Mouse (Mus musculus): ENCODE data around the gene BC048403. TPM values are rescaled to one million over a fixed set of nuclear protein-coding genes. Genes with fewer than 3 reads are reported as not detected.
A peak's percentile ranks its signal among the peaks of the same experiment; 100 is the strongest.

BC048403 gene
- polyA plus RNA-seq, 1 experiment = 2.8 TPM

- no peak overlapping the region for H3K27ac ChIP-seq (replicated peaks; ENCODE audit: low read depth, low read length)
- H3K4me3 ChIP-seq (ENCODE audit: insufficient read depth, low read depth, low read length) = peak overlapping the region; percentile 27; the same call in 1 of the 2 replicates
- H3K4me1 ChIP-seq (ENCODE audit: control insufficient read depth, insufficient read depth, insufficient read length, low read length) = no peaks in the 10 kb centered on the region
Measured at GRCm38 (mm10) chr10:121770624-121771577, 31.2 kb downstream of the BC048403 start.

DNA sequence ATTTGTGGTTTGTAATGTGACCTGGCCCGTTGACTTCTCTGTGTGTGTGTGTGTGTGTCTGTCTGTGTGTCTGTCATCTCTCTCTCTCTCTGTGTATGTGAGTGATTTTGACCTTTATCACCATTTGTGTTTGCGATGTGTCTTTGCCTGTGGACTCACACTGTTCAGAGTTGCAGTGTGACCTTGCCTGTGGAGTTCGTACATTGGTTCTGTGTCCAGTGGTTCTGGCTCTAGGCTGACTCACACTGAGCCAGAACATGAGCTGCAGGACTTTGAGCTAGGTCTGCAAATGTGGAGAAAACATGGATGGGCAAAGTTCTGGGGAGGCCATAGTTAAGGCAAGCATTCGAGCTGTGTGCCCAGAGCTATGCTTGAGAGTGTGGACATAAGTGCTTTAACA lies 34.1 kb downstream of the BC048403 start:
- no peaks in the 10 kb centered on the region for H3K4me1 ChIP-seq (ENCODE audit: control insufficient read depth, insufficient read depth, insufficient read length, low read length)
- no peak overlapping the region for H3K4me3 ChIP-seq (ENCODE audit: insufficient read depth, low read depth, low read length)
- H3K27ac ChIP-seq (replicated peaks; ENCODE audit: low read depth, low read length) = no peak overlapping the region

- Histone ChIP-seq H3K4me3 (ENCODE audit: insufficient read depth, low read depth, low read length) (no peak overlapping the region), H3K27ac (replicated peaks; ENCODE audit: low read depth, low read length) (no peak overlapping the region), H3K4me1 (ENCODE audit: control insufficient read depth, insufficient read depth, insufficient read length, low read length) (no peaks in the 10 kb centered on the region)
Measured at GRCm38 (mm10) chr10:121775990-121776389, 36.3 kb downstream of the BC048403 start.

GRCm38 (mm10) chr10:121781159-121781558 lies 41.4 kb downstream of the BC048403 start:
- H3K4me3 ChIP-seq (ENCODE audit: insufficient read depth, low read depth, low read length) = no peak overlapping the region
- H3K4me1 ChIP-seq (ENCODE audit: control insufficient read depth, insufficient read depth, insufficient read length, low read length) = no peaks in the 10 kb centered on the region
- H3K27ac ChIP-seq (replicated peaks; ENCODE audit: low read depth, low read length) = no peak overlapping the region

DNA sequence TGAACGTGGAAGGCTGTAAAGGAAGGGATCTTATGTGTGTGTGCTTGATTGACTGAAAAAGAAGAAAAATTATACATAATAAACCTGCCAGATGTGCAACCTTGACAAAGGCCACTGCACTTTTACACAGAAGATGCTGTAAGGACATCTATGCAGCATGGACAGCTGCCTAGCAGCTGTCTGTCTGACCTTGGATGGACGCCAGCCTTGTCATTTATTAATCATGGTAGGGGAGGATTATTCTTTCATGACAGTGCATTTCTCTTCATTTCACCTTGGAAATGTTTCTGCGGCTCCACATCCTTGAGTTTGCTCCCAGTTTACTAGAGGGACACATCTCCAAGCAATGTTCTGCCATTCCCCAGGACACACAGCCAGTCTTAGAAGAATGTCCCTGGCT lies 48.8 kb downstream of the BC048403 start:
- H3K4me1 ChIP-seq (ENCODE audit: control insufficient read depth, insufficient read depth, insufficient read length, low read length) = no peaks in the 10 kb centered on the region
- no peak overlapping the region for H3K27ac ChIP-seq (replicated peaks; ENCODE audit: low read depth, low read length)

GRCm38 (mm10) chr10:121790078-121790477 lies 50.3 kb downstream of the BC048403 start:
- H3K4me3 ChIP-seq (ENCODE audit: insufficient read depth, low read depth, low read length) = no peak overlapping the region
- H3K27ac ChIP-seq (replicated peaks; ENCODE audit: low read depth, low read length) = no peak overlapping the region
- peaks cover 3% of the 10 kb centered on the region; the same call in 1 of the 2 replicates for H3K4me1 ChIP-seq (ENCODE audit: control insufficient read depth, insufficient read depth, insufficient read length, low read length)

More for the DNA sequence above, 48.8 kb downstream of the BC048403 start:
- no peak overlapping the region for H3K4me3 ChIP-seq (ENCODE audit: insufficient read depth, low read depth, low read length)

- H3K4me1 ChIP-seq (ENCODE audit: control insufficient read depth, insufficient read depth, insufficient read length, low read length) = peaks cover 3% of the 10 kb centered on the region; the same call in 1 of the 2 replicates
- H3K27ac ChIP-seq (replicated peaks; ENCODE audit: low read depth, low read length) = no peak overlapping the region
- H3K4me3 ChIP-seq (ENCODE audit: insufficient read depth, low read depth, low read length) = no peak overlapping the region
Measured at GRCm38 (mm10) chr10:121792661-121793060, 52.9 kb downstream of the BC048403 start.

GRCm38 (mm10) chr10:121794486-121794885 lies 54.7 kb downstream of the BC048403 start:
- Histone ChIP-seq H3K4me1 (ENCODE audit: control insufficient read depth, insufficient read depth, insufficient read length, low read length) (peaks cover 3% of the 10 kb centered on the region; the same call in 1 of the 2 replicates), H3K4me3 (ENCODE audit: insufficient read depth, low read depth, low read length) (no peak overlapping the region), H3K27ac (replicated peaks; ENCODE audit: low read depth, low read length) (no peak overlapping the region)

DNA sequence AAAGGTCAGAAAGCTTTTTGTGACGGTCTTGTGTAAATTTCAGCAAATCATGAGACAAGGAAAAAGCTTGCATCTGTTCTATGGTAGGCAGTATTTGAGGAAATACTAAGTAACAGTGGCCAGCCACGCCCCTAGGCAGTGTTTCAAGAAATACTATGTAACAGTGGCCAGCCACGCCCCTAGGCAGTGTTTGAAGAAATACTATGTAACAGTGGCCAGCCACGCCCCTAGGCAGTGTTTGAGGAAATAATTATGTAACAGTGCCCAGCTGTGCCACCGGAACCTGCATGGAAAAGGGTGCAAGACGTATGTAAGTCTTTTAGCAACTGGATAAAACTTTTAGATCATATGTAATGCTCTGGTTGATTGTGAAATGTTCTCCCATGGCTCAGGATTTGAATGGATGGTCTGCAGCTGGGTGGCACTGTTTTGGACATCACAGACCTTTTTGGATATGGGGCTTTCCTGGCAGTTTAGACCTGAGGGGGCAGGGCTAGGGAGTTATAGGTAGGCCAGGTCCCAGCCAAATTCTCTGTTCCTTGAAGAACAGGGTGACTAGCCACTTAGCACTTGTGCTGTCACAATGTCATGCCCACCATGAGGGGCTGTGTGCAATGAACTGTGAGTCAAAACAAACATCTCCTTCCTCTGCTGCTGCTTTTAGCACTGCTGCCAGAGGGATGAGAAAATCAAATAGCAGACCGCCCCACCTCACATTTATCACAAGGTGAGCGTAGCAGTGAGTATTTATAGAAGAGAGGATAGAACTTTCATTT lies 56.5 kb downstream of the BC048403 start:
- Histone ChIP-seq H3K4me1 (ENCODE audit: control insufficient read depth, insufficient read depth, insufficient read length, low read length) (peaks cover 3% of the 10 kb centered on the region; the same call in 1 of the 2 replicates), H3K4me3 (ENCODE audit: insufficient read depth, low read depth, low read length) (no peak overlapping the region), H3K27ac (replicated peaks; ENCODE audit: low read depth, low read length) (no peak overlapping the region)

DNA sequence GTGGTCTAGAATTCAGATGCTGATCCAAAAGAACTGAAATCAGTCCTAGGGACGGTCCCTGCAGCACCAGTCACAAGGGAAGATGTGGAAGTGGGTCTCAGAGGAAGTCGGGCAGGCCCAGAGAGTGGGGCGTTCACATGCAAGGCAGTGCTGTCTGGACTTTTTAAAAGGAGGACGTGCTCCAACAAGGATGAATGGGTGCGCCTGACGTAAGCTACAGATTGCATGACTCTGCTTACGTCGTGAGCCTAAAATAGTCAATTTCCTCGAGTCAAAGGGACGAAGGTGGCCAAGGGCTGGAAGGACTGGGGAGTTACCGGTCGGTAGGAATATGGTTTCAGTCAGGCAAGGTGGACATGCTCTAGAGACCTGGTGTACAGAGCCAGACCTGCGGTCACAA lies 60.3 kb downstream of the BC048403 start:
- Histone ChIP-seq H3K4me1 (ENCODE audit: control insufficient read depth, insufficient read depth, insufficient read length, low read length) (no peaks in the 10 kb centered on the region), H3K4me3 (ENCODE audit: insufficient read depth, low read depth, low read length) (no peak overlapping the region), H3K27ac (replicated peaks; ENCODE audit: low read depth, low read length) (no peak overlapping the region)

Other genes with a start within 250 kb of the BC048403 start
- 9.4 and 16.4 TPM in 2 replicates for gene Tbk1, start 153.2 kb upstream of the BC048403 start, polyA plus RNA-seq (2012; ENCODE audit: insufficient read depth, insufficient read length, missing spikeins)
- 30.2 and 40.6 TPM in 2 replicates for gene Xpot, start 113.6 kb upstream of the BC048403 start, polyA plus RNA-seq (2012; ENCODE audit: insufficient read depth, insufficient read length, missing spikeins)
- not detected in 2 replicates for gene D930020B18Rik, start 98.3 kb upstream of the BC048403 start, polyA plus RNA-seq (2012; ENCODE audit: insufficient read depth, insufficient read length, missing spikeins)